In genomic region chr7:72711193-72712131, GRCm38 (mm10) we compare ENCODE assay signal across 11 mouse cellular contexts.
DNase-seq lines count a peak whose midpoint lies in the region; ATAC-seq lines count a peak whose summit lies in the region.
"Had no signal": no experiment of that assay in that cellular context is flagged by ENCODE, and none has a peak within 500 bp of the region (broad histone marks: within the 10 kb centered on the region; RNA-seq: fewer than 3 reads in every experiment).

No protein-coding gene starts in this region.

- H3K4me1 ChIP-seq in midbrain, embryonic 11.5 days (ENCODE audit: control insufficient read depth, insufficient read depth, low read length) = peaks cover 3% of the 10 kb centered on the region; the same call in 1 of the 2 replicates
- peaks cover 8% of the 10 kb centered on the region; the same call in 1 of the 2 replicates for H3K4me1 ChIP-seq in midbrain, embryonic 13.5 days (replicated peaks)
- H3K4me1 ChIP-seq in limb, embryonic 12.5 days (replicated peaks) = peaks cover 14% of the 10 kb centered on the region
- peaks cover 3% of the 10 kb centered on the region; the same call in 1 of the 2 replicates for H3K4me1 ChIP-seq in stomach, embryonic 14.5 days (ENCODE audit: control insufficient read depth, insufficient read depth, low read length)

- 54% methylated on average over 8 of the region's 8 CpGs for WGBS in midbrain, embryonic 11.5 days
- WGBS in midbrain, embryonic 13.5 days = 53% methylated on average over 8 of the region's 8 CpGs
- WGBS in limb, embryonic 12.5 days = 43% methylated on average over 8 of the region's 8 CpGs
- 27% methylated on average over 8 of the region's 8 CpGs for WGBS in stomach, embryonic 14.5 days

- no peak overlapping the region; the same call in 1 of the 2 replicates for H3K27ac ChIP-seq in midbrain, embryonic 11.5 days (ENCODE audit: low read depth, low read length)
- no peak overlapping the region for H3K27ac ChIP-seq in midbrain, embryonic 13.5 days
- peak overlapping the region; percentile 70 for H3K27ac ChIP-seq in limb, embryonic 12.5 days
- H3K27ac ChIP-seq in stomach, embryonic 14.5 days (ENCODE audit: low read length) = peak overlapping the region; percentile 80; the same call in 1 of the 2 replicates
- H3K27ac ChIP-seq: limb, embryonic 15.5 days had no signal

- no peak overlapping the region for H3K9ac ChIP-seq in midbrain, embryonic 11.5 days (ENCODE audit: low read length)
- H3K9ac ChIP-seq in midbrain, embryonic 13.5 days (replicated peaks) = no peak overlapping the region
- H3K9ac ChIP-seq in limb, embryonic 12.5 days (replicated peaks) = no peak overlapping the region
- H3K9ac ChIP-seq in stomach, embryonic 14.5 days (replicated peaks; ENCODE audit: low read depth, low read length) = no peak overlapping the region
- H3K9ac ChIP-seq: limb, embryonic 15.5 days had no signal

- no peaks in the 10 kb centered on the region for H3K9me3 ChIP-seq in midbrain, embryonic 11.5 days (ENCODE audit: control insufficient read depth, low read length)
- H3K9me3 ChIP-seq in midbrain, embryonic 13.5 days = no peaks in the 10 kb centered on the region
- no peaks in the 10 kb centered on the region for H3K9me3 ChIP-seq in limb, embryonic 12.5 days
- H3K9me3 ChIP-seq in stomach, embryonic 14.5 days (ENCODE audit: control insufficient read depth, low read depth, low read length) = no peaks in the 10 kb centered on the region
- H3K9me3 ChIP-seq: limb, embryonic 15.5 days had no signal

- ATAC-seq in midbrain, embryonic 11.5 days (ENCODE audit: low FRiP score) = no peak
- no peak for ATAC-seq in midbrain, embryonic 13.5 days
- ATAC-seq in limb, embryonic 12.5 days (ENCODE audit: insufficient number of reproducible peaks, insufficient read depth, low FRiP score, low TSS enrichment, low read depth) = peak; percentile 73; the same call in 1 of the 2 replicates
- ATAC-seq in stomach, embryonic 14.5 days (ENCODE audit: insufficient number of reproducible peaks, insufficient read depth, low FRiP score, low read depth) = peak; percentile 71; the same call in 1 of the 2 replicates

- peak; percentile 79 for DNase-seq in midbrain, embryonic 11.5 days (ENCODE audit: low spot score, missing footprints)
- DNase-seq in heart, adult 9 months (ENCODE audit: low spot score in 2 of 2) = peak; percentile 24 to 38
- DNase-seq in cerebellum, adult 11 months = no peak
- DNase-seq in thymus, adult 18-20 months = no peak
- no peak for DNase-seq in layer of hippocampus, adult 9-11 months
- DNase-seq: adrenal gland, postnatal 25 days; spleen, adult 18-20 months had no signal

- H3K4me2 ChIP-seq in midbrain, embryonic 11.5 days = no peak overlapping the region
- H3K4me2 ChIP-seq in midbrain, embryonic 13.5 days (replicated peaks) = no peak overlapping the region
- H3K4me2 ChIP-seq in limb, embryonic 12.5 days = no peak overlapping the region
- H3K4me2 ChIP-seq in stomach, embryonic 14.5 days (replicated peaks; ENCODE audit: low read depth, low read length) = no peak overlapping the region
- H3K4me2 ChIP-seq: limb, embryonic 15.5 days had no signal

- H3K4me3 ChIP-seq in midbrain, embryonic 11.5 days (ENCODE audit: low read depth, low read length) = no peak overlapping the region
- no peak overlapping the region for H3K4me3 ChIP-seq in midbrain, embryonic 13.5 days (replicated peaks)
- H3K4me3 ChIP-seq in limb, embryonic 12.5 days (replicated peaks) = no peak overlapping the region
- H3K4me3 ChIP-seq in stomach, embryonic 14.5 days (ENCODE audit: low read depth, low read length) = no peak overlapping the region
- H3K4me3 ChIP-seq: limb, embryonic 15.5 days had no signal

- H3K27me3 ChIP-seq in midbrain, embryonic 11.5 days (ENCODE audit: control insufficient read depth, insufficient read depth, low read length) = no peaks in the 10 kb centered on the region
- H3K27me3 ChIP-seq in midbrain, embryonic 13.5 days = no peaks in the 10 kb centered on the region
- no peaks in the 10 kb centered on the region for H3K27me3 ChIP-seq in limb, embryonic 12.5 days
- no peaks in the 10 kb centered on the region for H3K27me3 ChIP-seq in stomach, embryonic 14.5 days (ENCODE audit: control insufficient read depth, insufficient read depth, low read length)
- H3K27me3 ChIP-seq: limb, embryonic 15.5 days had no signal

- no peaks in the 10 kb centered on the region for H3K36me3 ChIP-seq in midbrain, embryonic 11.5 days (ENCODE audit: control insufficient read depth, insufficient read depth, low read length)
- H3K36me3 ChIP-seq in midbrain, embryonic 13.5 days = no peaks in the 10 kb centered on the region
- H3K36me3 ChIP-seq in limb, embryonic 12.5 days = no peaks in the 10 kb centered on the region
- no peaks in the 10 kb centered on the region for H3K36me3 ChIP-seq in stomach, embryonic 14.5 days (ENCODE audit: control insufficient read depth, insufficient read depth, low read length)
- H3K36me3 ChIP-seq: limb, embryonic 15.5 days had no signal

Comparison
In these comparisons a context has a peak if more than half of its experiments do, and no peak if none do; other contexts are left out.
1. ATAC-seq: peak in limb, embryonic 12.5 days (single experiment) and stomach, embryonic 14.5 days (single experiment); none in midbrain, embryonic 11.5 days (single experiment) and midbrain, embryonic 13.5 days (single experiment).
2. DNase-seq: peak in midbrain, embryonic 11.5 days (single experiment) and heart, adult 9 months (2 of 2); none in cerebellum, adult 11 months (single experiment), thymus, adult 18-20 months (0 of 2) and layer of hippocampus, adult 9-11 months (single experiment).
3. H3K27ac ChIP-seq: peak in limb, embryonic 12.5 days (single experiment) and stomach, embryonic 14.5 days (single experiment); none in midbrain, embryonic 11.5 days (single experiment) and midbrain, embryonic 13.5 days (single experiment).